Mouse (Mus musculus) lung, postnatal 36 days (tissue): ENCODE data around the gene Abhd17a.

Experiments used
- DNase-seq: peaks from one replicate; pipeline ENCODE4 v3.0.0; 2022; ENCODE audit warnings: mixed read lengths

The Abhd17a gene

DNA sequence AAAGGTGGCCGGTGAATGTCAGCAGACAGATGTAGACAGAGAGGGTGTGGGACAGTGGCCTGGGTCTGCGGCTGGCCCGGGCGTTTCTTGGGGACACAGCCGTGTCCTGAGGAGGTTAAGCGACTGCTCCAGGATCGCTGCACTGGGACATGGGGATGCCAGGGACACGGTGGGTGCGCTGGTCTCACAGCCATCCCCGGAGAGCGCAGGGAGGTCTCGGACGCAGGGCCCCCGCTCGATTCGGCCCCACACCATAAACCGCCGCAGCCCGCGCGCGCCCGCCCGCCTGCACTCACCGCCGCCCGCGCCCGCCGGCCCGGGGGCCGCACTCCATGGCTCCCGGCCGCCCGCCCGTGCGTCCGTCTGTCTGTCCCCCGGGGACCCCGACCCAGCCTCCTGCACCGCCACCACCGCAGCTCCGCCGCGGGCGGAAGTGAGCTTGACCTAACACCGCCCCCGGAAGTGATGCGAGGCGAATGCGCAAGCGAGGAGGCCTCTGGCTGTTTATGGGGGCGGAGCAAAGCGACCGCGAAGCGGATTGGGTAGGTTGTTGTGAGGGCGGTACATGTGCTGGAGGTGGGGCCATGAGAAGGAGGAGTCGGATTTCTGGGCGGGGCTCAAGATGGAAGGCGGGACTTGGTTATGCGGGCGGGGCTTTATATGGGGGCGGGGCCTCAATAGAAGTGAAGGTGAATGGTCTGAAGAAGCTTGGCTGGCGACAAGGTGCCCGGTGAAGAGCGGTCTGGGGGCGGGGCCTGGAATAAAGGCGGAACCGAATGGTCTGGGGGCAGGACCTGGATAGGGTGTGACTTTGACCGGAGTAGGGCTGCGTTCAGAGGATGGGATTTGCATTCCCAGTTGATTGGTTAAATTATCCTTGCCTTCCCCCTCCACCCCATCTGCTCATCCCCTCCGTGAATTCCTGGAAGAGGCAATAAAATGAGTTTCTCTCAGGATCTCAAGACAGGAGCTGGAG, at the start of gene Abhd17a:
Gene Abhd17a (minus strand): TSS at position 463 of the 976 bp plus-strand sequence.
- DNase-seq: peak; percentile 98

DNA sequence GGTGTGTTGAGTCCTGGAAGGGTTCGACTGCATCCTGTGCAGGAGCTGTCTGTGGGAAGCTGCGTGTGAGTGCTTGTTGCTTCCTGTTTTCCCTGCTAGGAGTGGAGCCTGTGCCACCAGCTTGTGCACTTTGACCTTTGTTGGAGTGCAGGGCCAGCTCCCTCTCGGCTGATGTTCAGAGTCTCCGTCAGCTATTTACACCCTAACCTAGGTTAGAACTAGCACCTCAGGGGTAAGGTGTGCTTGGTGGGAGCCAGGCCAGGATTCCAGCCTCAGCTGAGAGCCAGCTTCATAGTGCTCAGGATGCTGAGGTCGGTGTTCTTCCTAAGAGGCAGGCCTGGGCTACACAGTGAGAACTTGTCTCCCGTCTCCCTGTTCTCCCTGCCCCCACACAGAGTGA, 45.2 kb upstream of the Abhd17a start:
- no peak for DNase-seq

DNA sequence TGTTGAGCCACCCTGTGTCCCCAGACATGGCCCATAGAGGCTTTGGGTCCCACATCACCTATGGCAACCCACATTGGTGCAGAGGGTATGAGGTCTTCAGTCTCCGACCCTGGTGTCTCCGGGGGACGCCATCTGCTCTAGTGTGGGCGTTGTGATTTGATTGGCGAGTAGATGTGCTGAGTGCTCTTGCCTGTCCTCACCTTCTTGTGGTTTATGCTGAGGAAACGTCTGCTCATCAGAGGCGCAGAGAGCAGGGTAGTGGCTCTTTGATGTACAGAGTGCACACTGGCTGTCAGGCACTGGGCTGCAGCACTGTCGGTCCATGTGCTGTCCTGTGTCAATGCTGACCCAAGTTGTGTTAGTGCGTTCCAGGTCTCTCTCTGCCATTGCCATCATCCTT, 38.8 kb upstream of the Abhd17a start:
- DNase-seq: no peak

DNA sequence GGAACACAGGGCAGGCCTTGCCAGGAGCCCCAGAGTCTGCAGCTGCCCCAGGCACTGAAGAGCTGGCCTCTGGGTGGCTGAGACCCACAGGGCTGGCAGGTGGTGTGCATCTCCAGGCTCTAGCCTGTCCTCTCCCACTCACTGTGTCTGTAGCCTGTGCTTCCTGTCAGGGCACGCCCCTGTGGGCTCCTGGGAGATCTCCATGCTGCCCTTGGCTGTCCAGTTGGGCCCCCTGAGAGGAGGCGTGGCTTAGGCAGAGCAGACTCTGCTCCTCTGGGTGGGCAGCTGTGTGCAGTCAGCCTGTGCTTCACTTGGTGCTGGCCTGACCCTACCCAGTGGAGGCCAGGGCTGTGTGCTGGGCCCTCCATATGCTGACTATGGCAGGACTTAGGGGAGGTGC, 37.5 kb upstream of the Abhd17a start:
- DNase-seq: no peak

DNA sequence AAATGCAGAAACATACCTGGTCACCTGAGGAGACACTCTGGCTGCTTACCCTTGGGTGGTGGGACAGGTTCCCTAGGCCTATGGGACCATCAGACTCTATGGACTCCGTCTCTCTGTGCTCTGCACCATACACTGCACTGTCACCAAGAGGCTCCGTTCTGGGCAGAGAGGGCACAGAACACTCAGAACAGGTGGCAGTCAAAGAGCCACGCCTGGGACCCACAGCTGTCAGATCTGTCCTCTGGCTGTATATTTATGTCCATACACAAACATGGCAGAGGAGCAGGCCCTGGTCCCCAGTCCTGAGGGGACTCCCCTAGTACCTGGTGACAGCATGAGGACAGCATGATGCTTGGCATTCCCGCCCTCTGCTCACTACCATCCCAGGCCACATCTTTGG, 35.6 kb upstream of the Abhd17a start:
- no peak for DNase-seq

DNA sequence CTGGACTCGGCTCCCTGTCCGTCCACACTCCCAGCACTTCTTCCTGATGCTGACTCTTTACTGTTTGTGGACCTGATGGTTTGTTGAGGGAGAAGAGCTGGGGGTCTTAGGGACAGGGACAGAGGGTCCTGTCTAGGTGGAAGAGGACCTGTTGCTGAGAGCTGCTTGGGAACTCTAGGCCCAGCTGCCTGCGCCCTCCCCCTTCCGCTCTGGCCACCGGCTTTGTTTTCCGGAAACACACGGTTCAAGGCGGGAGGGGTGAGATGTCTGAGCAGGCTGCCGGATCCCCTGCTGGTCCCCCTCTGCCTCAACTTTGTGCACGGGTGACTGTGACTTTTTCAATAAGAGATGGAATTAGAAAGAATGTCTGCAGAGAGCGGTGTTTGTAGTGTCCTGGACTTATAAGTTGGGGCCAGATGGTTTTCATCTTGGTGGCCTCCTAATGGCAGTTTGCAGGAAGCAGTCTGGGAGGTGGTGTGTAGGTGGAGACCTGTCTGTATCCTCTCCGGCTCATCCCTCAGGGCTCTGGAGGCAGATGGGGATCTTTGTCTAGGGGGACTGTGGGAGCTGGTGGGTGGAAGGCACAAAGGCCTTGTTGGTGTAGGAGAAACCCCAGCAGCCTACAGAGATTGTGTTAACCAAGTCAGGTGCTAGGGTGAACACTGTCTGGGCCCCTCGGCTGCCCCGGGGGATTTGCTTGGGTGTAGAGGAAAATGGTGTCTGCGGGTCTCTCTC, 33.5 kb upstream of the Abhd17a start:
- DNase-seq: peak; percentile 82

DNA sequence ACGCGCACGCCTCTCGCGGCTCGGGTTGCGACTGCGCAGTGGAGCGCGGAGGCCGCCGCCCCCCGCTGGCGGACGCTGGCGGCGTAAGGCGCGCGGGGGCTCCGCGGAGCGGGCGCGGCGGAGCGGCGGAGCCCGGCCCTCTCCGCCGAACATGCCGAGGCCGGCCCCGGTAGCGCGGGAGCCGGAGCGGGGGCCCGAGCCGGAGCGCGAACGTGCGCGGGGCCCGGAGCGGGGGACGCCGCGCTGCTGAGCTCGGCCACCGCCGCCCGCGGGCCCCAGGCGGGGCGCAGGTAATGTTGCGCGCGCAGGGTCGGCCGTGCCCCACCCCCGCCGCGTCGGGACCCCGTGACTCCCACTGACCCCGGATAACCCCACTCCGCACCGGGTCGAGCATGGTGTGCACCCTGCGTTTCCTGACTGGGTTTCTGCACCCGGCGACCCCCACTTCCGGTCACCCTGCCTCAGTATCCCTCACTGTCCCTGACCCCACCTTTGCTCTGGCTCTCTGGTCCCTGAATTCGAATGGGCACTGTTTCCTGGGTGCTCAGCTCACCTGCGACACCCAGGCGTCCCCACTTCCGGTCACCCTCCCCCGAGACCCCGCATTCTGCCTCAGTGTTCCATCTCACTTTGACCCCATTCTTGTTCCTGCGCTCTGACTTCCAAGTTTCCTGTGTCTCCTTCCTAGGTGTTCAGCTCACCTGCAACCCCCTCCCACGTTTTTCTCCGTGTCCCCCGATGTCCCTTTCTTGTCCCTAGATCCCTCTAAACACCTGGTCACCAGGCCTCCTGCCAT, 32.7 kb upstream of the Abhd17a start, which contains the start of gene Csnk1g2:
Gene Csnk1g2 (plus strand): TSS at position 178 of the 796 bp plus-strand sequence.
- DNase-seq: peak; percentile 56

DNA sequence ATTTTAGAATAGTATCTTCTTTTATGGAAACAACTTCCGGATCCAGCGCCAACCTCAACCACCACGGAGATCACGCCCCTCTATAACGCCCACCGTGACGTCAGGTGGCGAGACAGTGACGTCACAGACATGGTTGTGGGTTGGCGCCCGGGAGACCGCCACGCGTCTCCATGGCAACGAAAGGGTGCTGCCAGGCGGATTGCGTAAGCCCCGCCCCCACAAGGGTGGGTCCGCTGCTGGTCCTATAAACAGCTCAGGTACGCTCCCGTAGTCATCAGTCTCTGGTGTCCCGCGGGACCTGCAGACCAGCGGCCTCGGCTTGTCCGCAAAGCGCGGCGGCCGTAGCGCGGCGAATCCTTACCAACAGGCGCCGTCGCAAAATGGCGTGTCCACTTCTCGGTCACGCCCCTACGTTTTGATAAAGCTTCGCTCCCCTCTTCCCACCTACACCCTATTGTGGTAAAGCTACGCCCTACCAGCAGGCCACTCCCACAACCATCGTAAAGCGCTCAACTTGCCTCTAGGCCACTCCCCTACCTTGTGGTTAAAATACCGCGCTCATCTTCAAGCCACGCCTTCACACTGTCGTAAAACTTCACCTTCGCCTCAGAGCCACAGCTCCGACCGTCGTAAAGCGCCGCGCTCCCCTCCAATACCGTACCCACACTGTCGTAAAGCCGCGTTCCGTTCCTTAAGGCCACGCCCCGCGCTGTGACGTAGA, 32.0 kb upstream of the Abhd17a start:
- DNase-seq: peak; percentile 100

DNA sequence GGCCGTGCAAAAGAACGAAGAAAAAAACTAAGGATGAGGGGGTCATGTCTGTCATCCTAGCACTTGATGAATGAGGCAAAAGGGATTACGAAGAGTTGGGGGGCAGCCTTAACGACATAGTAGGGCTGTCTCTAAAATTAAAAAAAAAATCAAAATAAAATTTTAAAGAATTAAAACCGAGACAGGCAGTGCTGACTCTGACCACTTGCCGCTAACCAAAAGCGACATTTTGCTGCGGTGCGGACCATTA, 31.5 kb upstream of the Abhd17a start:
- no peak for DNase-seq

DNA sequence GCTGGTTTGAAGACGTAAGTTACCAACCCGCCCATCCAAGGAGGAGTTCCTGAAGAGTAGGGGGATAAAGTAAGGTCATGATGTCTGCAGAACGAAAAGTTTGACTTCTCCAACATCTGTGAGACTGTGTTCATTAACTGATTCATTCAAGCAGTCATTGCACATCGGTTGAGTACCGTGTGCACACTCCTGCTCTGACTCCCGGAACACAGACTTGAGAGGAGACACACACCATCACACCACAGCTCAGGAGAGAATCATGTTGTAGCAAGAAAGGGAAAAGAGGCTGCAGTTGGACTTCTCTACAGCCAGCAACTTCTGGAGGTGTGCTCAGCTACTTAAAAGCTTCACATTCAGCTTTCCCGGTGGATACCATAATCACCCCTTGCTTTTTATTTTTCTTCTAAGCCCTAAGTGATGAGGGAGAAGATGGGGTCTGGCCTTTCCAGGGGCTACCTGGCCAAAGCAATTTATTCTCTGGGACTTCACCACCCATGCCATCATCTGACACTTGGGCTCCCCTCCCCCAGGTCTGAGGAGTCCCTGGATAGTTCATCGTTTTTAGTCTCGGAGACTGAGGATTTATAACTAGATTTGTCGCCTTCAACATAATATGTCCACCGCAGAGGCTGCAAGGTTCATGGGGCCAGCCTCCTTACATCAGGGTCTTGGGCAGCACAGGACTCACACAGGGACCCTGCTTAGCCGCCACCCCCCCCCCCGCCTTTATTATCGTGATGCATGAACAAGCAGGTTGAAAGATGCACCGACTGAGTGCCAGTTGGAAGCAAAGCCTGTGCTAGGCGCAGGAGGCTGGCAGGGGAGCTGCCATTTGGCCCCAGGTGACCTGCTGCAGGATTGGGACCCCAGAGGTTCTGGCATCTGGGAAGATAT, 30.9 kb upstream of the Abhd17a start:
- no peak for DNase-seq

DNA sequence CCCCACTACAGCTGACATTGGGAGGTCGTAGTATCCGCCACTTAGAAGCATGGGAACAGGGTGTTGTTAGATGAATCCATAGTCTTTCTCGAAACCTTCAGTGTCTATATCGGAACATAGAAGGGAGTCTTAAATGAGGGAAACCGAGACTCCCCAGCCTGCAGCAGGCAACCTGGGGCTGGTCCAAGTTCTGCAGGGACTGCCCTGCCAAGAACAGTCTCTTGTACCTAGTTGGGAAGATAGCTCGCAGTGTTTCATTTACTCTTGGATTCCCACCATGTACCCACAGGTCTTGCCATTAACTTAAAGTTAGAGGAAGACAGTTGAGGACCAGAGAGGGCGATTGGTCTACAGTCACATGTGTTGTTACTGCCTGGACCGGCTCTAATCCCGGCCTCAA, 30.2 kb upstream of the Abhd17a start:
- DNase-seq: no peak

DNA sequence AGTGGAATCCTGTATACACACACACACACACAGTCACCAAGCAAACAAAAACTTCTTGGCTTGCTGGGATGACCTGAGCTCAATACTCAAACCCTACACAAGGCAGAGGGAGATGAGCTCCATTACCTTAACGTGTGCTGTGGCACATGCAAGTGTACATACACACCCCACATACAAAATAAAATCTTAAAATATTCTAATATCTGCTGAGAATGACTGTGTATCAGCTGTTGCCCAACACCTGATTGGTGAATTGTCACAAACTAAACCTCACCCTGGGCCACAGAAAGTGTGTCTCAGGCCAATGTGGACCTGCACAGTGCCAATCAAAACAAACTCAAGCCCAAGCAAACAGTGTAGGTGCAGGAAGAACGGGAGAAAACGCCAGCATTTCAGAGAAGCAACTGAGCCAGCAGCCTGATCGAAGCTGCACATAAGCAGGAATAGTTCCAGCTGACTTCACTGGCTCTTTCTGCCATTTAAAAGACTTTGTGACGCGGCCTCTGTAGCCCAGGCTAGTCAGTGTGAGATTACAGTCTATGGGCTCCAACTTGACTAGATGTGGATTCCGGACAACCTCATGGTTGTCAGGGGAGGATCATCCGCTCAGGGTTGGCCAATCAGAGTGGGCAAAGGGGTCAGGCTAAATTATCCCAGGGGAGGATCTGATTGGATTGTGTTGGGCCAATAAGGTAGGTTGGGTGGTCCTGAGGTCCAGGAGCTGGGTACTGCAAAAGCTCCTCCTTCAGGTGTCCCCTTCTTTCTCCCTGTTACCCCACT, 29.5 kb upstream of the Abhd17a start:
- no peak for DNase-seq

DNA sequence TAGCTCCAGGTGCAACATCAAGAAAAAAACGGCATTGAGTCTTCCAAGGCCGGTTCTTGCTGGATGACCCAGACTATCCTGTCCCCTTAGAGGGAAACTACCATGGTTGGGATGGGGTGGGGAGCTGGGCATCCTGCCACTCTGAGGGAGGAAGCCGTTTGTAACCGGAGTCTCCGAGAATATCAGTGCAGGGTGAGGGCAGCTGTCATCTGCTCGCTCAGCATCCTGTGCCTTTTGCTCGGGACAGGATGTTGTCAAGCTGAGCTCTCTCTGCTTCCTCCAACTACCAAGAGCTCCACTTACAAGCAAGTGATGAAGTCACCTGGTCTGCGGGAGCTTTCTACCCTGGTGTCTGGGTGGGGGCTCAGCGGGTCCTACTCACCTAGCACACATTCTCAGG, 28.0 kb upstream of the Abhd17a start:
- DNase-seq: peak; percentile 76

DNA sequence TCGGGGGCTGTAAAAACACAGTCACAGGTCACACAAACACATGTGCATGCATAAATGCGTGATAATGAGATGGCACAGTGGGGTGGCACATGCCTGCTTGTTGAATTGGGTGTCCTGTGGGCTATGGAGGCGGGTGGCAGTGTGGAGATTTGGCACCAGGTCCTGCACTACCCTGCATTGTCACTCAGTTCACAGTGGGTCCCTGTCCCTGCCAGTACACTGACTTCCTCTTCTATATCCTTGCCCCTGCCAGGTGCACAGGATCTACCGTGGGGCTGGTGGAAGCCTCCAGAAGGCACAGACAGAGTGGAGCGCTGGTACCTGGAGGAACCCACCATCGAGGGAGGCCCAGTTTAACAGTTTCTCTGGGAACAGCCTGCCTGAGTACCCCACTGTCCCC, 24.2 kb upstream of the Abhd17a start:
- no peak for DNase-seq

DNA sequence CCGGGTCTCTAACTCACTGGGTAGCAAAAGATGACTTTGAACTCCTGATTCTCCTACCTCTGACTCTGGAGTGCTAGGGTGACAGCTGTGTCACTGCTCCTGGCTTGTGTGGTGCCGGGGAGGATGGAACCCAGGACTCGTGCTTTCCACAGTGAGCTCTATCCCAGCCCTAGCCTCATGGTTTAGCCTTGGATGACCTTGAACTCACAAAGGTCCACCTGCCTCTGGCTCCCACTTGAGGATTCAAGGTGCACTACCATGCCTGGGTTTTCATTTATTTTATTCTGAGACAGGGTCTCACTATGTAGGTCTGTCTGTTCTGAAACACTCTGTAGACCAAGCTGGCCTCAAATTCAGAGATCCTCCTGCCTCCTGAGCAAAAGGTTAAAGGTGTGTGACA, 23.7 kb upstream of the Abhd17a start:
- DNase-seq: no peak

DNA sequence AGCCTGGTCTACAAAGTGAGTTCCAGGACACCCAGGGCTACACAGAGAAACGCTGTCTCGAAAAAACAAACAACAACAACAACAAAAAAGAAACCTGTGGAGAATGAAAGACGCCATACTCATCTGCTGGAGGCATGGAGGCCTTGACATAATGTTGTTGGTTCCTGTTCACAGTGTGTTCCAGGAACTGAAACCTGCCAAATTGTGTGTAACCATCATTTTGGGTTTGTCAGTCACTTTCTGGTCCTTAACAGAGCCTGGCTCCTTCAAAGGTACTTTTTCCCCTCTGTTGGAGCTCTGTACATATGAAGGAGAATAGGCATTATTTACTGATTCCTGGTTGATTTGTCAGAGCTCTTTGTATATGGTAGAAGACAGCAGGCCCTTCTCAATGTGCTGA, 21.8 kb upstream of the Abhd17a start:
- no peak for DNase-seq

DNA sequence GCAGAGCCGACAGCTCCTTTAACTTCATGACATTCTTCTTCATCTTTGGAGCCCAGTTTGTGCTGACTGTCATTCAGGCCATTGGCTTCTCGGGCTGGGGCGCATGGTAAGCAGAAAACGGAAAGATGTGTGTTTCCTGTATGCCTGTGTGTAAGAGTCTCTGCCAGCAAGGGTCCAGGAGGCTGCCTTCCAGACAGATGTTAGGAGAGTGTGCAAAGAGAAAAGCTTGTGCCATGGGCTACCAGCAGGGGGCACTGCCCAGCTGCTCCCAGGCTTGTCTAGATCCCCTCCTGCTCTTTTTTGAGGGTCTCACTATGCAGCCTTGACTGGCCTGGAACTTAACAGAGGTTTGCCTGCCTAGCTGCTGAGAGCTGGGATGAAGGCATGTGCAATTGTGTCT, 20.9 kb upstream of the Abhd17a start:
- peak; percentile 72 for DNase-seq

DNA sequence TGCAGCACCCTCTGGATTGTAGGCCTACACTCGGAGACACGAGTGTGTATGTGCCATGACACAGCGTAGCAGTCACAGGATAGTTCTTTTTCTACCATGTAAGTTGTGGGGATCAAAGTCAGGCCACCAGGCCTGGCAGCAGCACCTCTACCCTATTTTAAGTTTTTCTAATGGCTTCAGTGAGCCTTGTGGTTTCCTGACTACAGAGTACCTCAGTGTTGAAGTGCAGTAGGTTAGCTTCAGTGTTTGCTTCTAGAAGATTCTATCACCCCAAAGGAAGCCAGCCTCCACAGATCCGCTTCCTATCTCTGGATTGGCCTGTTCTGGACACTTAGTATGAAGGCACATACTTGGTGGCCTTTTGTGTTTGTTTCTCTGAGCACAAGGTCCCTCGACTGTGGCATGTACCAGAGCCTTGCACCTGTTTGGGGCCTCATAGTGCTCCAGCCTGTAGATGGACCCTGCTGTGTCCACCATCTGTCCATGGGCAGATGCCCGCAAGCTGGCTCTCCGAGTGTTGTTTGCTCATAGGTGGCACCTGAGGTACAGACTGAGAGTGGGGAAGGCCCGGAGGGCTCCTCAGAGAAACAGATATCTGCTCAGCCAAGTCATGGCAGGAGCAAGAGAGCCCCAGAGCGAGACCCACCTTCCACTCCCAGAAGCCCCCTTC, 20.1 kb upstream of the Abhd17a start:
- DNase-seq: no peak

DNA sequence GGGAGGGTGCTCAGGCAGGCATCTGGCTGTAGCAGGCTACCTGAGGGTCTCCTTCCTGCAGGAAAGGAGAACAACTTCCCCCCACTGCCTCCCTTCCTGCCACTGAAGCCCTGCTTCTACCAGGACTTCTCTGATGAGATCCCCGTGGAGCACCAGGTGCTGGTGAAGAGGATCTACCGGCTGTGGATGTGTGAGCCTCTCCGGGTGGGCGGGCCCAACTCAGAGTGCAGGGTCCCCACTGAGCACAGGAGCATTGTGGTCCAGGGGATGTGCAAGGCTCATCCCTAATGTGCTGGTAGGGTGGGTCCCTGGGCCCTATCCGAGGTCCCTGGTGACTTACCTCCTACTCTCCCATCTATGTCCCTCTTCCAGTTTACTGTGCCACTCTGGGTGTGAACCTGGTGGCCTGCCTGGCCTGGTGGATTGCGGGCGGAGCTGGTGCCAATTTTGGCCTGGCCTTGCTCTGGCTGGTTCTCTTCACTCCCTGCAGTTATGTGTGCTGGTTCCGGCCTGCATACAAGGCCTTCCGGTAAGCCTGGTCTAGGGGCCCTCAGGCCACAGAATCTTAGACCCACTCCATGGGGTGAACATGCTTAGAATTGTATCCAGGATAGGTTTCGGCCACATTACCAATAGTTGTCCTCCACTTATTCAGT, 19.3 kb upstream of the Abhd17a start:
- no peak for DNase-seq

DNA sequence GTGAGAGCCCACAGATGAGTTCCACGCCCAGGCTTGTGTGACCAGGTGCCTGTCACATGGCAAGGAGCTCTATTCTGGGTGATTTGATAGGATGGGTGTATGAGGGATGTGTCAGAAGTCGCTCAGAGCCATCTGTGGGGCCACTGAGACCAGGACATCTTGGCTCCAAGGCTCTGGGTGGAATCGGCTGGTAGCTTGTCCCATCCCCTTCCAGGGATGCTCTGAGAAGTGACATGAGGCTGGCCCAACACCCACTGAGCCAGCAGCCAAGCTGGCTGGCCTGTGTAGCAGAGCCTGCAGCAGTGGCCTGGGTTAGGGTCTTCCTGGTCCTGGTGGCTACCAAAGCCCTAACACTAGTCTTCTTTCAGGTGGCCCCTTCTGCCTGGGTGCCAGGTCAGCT, 18.3 kb upstream of the Abhd17a start:
- no peak for DNase-seq
